Mouse (Mus musculus) left cerebral cortex, adult 18-20 months (tissue): ENCODE measurements around the gene Igdcc4. TPM values are rescaled to one million over a fixed set of nuclear protein-coding genes. Genes with fewer than 3 reads are reported as not detected.
A peak's percentile ranks its signal among the peaks of the same experiment; 100 is the strongest.
"Not testable (repeated sequence)": the region's sequence is repeated elsewhere in the genome, so short reads cannot be mapped to it uniquely, and the experiment has no call there.

Source experiments
- DNase-seq, 2 experiments: peaks; one replicate each; pipeline ENCODE4 v3.0.0; 2021 to 2022; ENCODE audit warnings: low spot score in 2 of 2, mixed read lengths in 1 of 2
- long read RNA-seq, 2 experiments: library from polyadenylated mRNA; stranded (forward); transcript quantifications; one replicate each; pipeline ENCODE4 v2.0.0; 2021
- total RNA-seq, 2 experiments: library from RNA; stranded (reverse); gene quantifications; 2 replicates each; pipeline ENCODE4 v1.2.3; 2021

The Igdcc4 gene
- total RNA-seq, result 10 to 100 TPM; 28.0 to 30.6 TPM
- long read RNA-seq, experiment 1, full-length matches to known transcripts, result 10 of 30 reads
- long read RNA-seq, experiment 1, partial matches to known transcripts, result 13 of 30 reads
- long read RNA-seq, experiment 1, other reads (novel, unspliced or antisense), result 7 of 30 reads
- long read RNA-seq, experiment 2, full-length matches to known transcripts, result 3 of 12 reads
- long read RNA-seq, experiment 2, partial matches to known transcripts, result 7 of 12 reads
- long read RNA-seq, experiment 2, other reads (novel, unspliced or antisense), result 2 of 12 reads

- DNase-seq, result peak; percentile 43 to 47
These were observed at the start of gene Igdcc4 for GRCm38 (mm10) chr9:65100991-65101685. Igdcc4 (plus strand) TSS chr9:65101486.

- no peak for DNase-seq
These were observed 37.0 kb upstream of the Igdcc4 start for GRCm38 (mm10) chr9:65064251-65064650.

- no peak for DNase-seq
These were observed 30.7 kb upstream of the Igdcc4 start for GRCm38 (mm10) chr9:65070587-65070986.

- DNase-seq, result no peak
These were observed 27.7 kb upstream of the Igdcc4 start for GRCm38 (mm10) chr9:65073555-65073954.

- no peak for DNase-seq
These were observed 27.0 kb upstream of the Igdcc4 start for GRCm38 (mm10) chr9:65074251-65074650.

GRCm38 (mm10) chr9:65074855-65075493 is 26.3 kb upstream of the Igdcc4 start:
- DNase-seq, result no peak

GRCm38 (mm10) chr9:65077536-65077935 is 23.8 kb upstream of the Igdcc4 start:
- no peak for DNase-seq

GRCm38 (mm10) chr9:65080141-65080540 is 21.1 kb upstream of the Igdcc4 start:
- DNase-seq, result not testable (repeated sequence)

- DNase-seq, result no peak
These were observed 18.1 kb upstream of the Igdcc4 start for GRCm38 (mm10) chr9:65083075-65083765.

GRCm38 (mm10) chr9:65084198-65084807 is 17.0 kb upstream of the Igdcc4 start:
- no peak for DNase-seq

GRCm38 (mm10) chr9:65085270-65085669 is 16.0 kb upstream of the Igdcc4 start:
- DNase-seq, result no peak

- no peak for DNase-seq
These were observed 14.5 kb upstream of the Igdcc4 start for GRCm38 (mm10) chr9:65086801-65087200.

- DNase-seq, result no peak
These were observed 13.8 kb upstream of the Igdcc4 start for GRCm38 (mm10) chr9:65087490-65087889.

- peak; percentile 39 to 42 for DNase-seq
These were observed 7.0 kb upstream of the Igdcc4 start for GRCm38 (mm10) chr9:65094237-65094636.

- peak; percentile 42 to 48 for DNase-seq
These were observed 545 bp downstream of the Igdcc4 start for GRCm38 (mm10) chr9:65101686-65102376.

- peak in 1 of 2 experiments; percentile 25 for DNase-seq
These were observed 1.3 kb downstream of the Igdcc4 start for GRCm38 (mm10) chr9:65102377-65103172.

GRCm38 (mm10) chr9:65103173-65103752 is 2.0 kb downstream of the Igdcc4 start:
- no peak for DNase-seq

GRCm38 (mm10) chr9:65106821-65107220 is 5.5 kb downstream of the Igdcc4 start:
- DNase-seq, result no peak

GRCm38 (mm10) chr9:65107893-65108292 is 6.6 kb downstream of the Igdcc4 start:
- no peak for DNase-seq
